Mouse (Mus musculus) heart, postnatal 0 days (tissue): Measurements from ENCODE around the gene Lin7b. TPM values are rescaled to one million over a fixed set of nuclear protein-coding genes. Genes with fewer than 3 reads are reported as not detected.

Experiments used
- ATAC-seq: fragments of 200-750 bp; cut with Nextera tagmentation; 2 replicates; pipeline ENCODE4 v1.8.0; 2017; ENCODE audit warnings: low read depth, moderate number of reproducible peaks, moderate library complexity; ENCODE audit not compliant: insufficient read depth
- DNase-seq: peaks from one replicate; pipeline ENCODE4 v3.0.0-alpha.2; 2016; ENCODE audit warnings: low spot score
- H3K27ac ChIP-seq: fragments of 300-500 bp; sonication (generic); 2 replicates; pipeline ENCODE4 v1.5.1; 2014; ENCODE audit warnings: low read depth, mild to moderate bottlenecking
- H3K27me3 ChIP-seq: fragments of 300-500 bp; sonication (generic); 2 replicates; pipeline ENCODE4 v1.6.1; 2014; ENCODE audit warnings: low read length, mixed read lengths; ENCODE audit not compliant: control insufficient read depth, insufficient read depth
- H3K36me3 ChIP-seq: fragments of 300-500 bp; sonication (generic); replicated peaks from 2 replicates; pipeline ENCODE4 v1.6.1; 2014; ENCODE audit warnings: low read length, mixed read lengths; ENCODE audit not compliant: control insufficient read depth, insufficient read depth
- H3K4me1 ChIP-seq: fragments of 300-500 bp; sonication (generic); 2 replicates; pipeline ENCODE4 v1.6.1; 2014; ENCODE audit warnings: antibody characterized with exemption; ENCODE audit not compliant: control insufficient read depth, insufficient read depth
- H3K4me2 ChIP-seq: fragments of 300-500 bp; sonication (generic); 2 replicates; pipeline ENCODE4 v1.6.1; 2014; ENCODE audit warnings: low read depth, mild to moderate bottlenecking, low read length, moderate library complexity
- H3K4me3 ChIP-seq: fragments of 300-500 bp; sonication (generic); 2 replicates; pipeline ENCODE4 v1.5.1; 2014; ENCODE audit warnings: low read depth, low read length
- H3K9ac ChIP-seq: fragments of 300-500 bp; sonication (generic); replicated peaks from 2 replicates; pipeline ENCODE4 v1.6.1; 2014; ENCODE audit warnings: low read depth, low read length, mixed read lengths
- H3K9me3 ChIP-seq: fragments of 300-500 bp; sonication (generic); replicated peaks from 2 replicates; pipeline ENCODE4 v1.6.1; 2016; ENCODE audit warnings: low read length; ENCODE audit not compliant: control insufficient read depth
- CTCF ChIP-seq: IDR thresholded peaks from 2 replicates; pipeline ENCODE4 v1.5.1; 2016; ENCODE audit warnings: antibody characterized with exemption, control low read depth, low read depth
- EP300 ChIP-seq: IDR thresholded peaks from 2 replicates; pipeline ENCODE4 v1.6.1; 2016; ENCODE audit warnings: antibody characterized with exemption, low read depth
- WGBS: fragments of 180-500 bp; shearing (Covaris S2); extraction: QIAGEN DNeasy Blood & Tissue Kit; methylation state at CpG from one replicate; pipeline ENCODE4 v1.1.7; 2014; 5-methylcytosine and 5-hydroxymethylcytosine counted together
- polyA plus RNA-seq: library from polyadenylated mRNA; unstranded; fragments of >200 nt; fragmentation: Nextera tagmentation; extraction: Ambion mirVana; gene quantifications from 2 replicates; pipeline ENCODE4 v1.2.1, GENCODE M21; 2015
- total RNA-seq: library from RNA; depleted of rRNA; stranded (reverse); fragments of >200 nt; gene quantifications from 2 replicates; pipeline ENCODE4 v1.2.3, GENCODE M21; 2014; ENCODE audit warnings: low replicate concordance

Lin7b gene
- total and polyA plus RNA-seq, 2 experiments from 2014 or later, result 0.46 to 2.3 TPM

GRCm38 (mm10) chr7:45355318-45356020, 14.9 kb downstream of the Lin7b start:
- ATAC-seq (no peak), DNase-seq (no peak)
- H3K4me2 ChIP-seq, result no peak overlapping the region
- WGBS, result 65% methylated on average over 15 of the region's 15 CpGs
- H3K27me3 ChIP-seq, result peaks cover 8% of the 10 kb centered on the region
- no peak overlapping the region for H3K27ac ChIP-seq
- no peaks in the 10 kb centered on the region for H3K4me1 ChIP-seq
- TF ChIP-seq CTCF (no peak), EP300 (no peak)
- H3K36me3 ChIP-seq, result no peaks in the 10 kb centered on the region
- H3K4me3 ChIP-seq, result no peak overlapping the region
- H3K9me3 ChIP-seq, result no peaks in the 10 kb centered on the region
- no peak overlapping the region for H3K9ac ChIP-seq

GRCm38 (mm10) chr7:45353041-45353440, 17.3 kb downstream of the Lin7b start:
- DNase-seq (no peak), ATAC-seq (no peak)
- TF ChIP-seq CTCF (no peak), EP300 (no peak)
- no peaks in the 10 kb centered on the region for H3K4me1 ChIP-seq
- no peak overlapping the region for H3K9ac ChIP-seq
- H3K4me3 ChIP-seq, result no peak overlapping the region
- H3K9me3 ChIP-seq, result no peaks in the 10 kb centered on the region
- H3K27ac ChIP-seq, result no peak overlapping the region
- WGBS, result 13% methylated on average over 5 of the region's 5 CpGs
- no peak overlapping the region for H3K4me2 ChIP-seq
- no peaks in the 10 kb centered on the region for H3K27me3 ChIP-seq
- H3K36me3 ChIP-seq, result no peaks in the 10 kb centered on the region

GRCm38 (mm10) chr7:45346905-45347304, 23.5 kb downstream of the Lin7b start:
- ATAC-seq (no peak), DNase-seq (no peak)
- Histone ChIP-seq H3K4me3 (no peak overlapping the region), H3K27me3 (no peaks in the 10 kb centered on the region), H3K4me2 (no peak overlapping the region), H3K27ac (no peak overlapping the region), H3K4me1 (no peaks in the 10 kb centered on the region), H3K9me3 (no peaks in the 10 kb centered on the region), H3K36me3 (no peaks in the 10 kb centered on the region), H3K9ac (no peak overlapping the region)
- 58% methylated on average over 13 of the region's 13 CpGs for WGBS
- no peak for TF ChIP-seq CTCF
- no peak for TF ChIP-seq EP300

GRCm38 (mm10) chr7:45343543-45343942, 26.8 kb downstream of the Lin7b start:
- H3K27ac ChIP-seq, result no peak overlapping the region
- H3K4me2 ChIP-seq, result no peak overlapping the region
- DNase-seq (no peak), ATAC-seq (no peak)
- no peaks in the 10 kb centered on the region; the same call in 1 of the 2 replicates for H3K27me3 ChIP-seq
- H3K9me3 ChIP-seq, result no peaks in the 10 kb centered on the region
- no peak for TF ChIP-seq EP300
- peak; percentile 26; the same call in 1 of the 2 replicates for TF ChIP-seq CTCF
- no peak overlapping the region for H3K4me3 ChIP-seq
- H3K36me3 ChIP-seq, result no peaks in the 10 kb centered on the region
- peaks cover 26% of the 10 kb centered on the region for H3K4me1 ChIP-seq
- no peak overlapping the region for H3K9ac ChIP-seq
- 20% methylated on average over 13 of the region's 13 CpGs for WGBS

GRCm38 (mm10) chr7:45342081-45342480, 28.3 kb downstream of the Lin7b start:
- ATAC-seq (no peak), DNase-seq (no peak)
- no peaks in the 10 kb centered on the region for H3K36me3 ChIP-seq
- TF ChIP-seq CTCF (no peak), EP300 (no peak)
- H3K27me3 ChIP-seq, result no peaks in the 10 kb centered on the region; the same call in 1 of the 2 replicates
- H3K4me3 ChIP-seq, result no peak overlapping the region
- H3K27ac ChIP-seq, result no peak overlapping the region
- 89% methylated on average over 11 of the region's 11 CpGs for WGBS
- H3K4me2 ChIP-seq, result no peak overlapping the region
- H3K9me3 ChIP-seq, result no peaks in the 10 kb centered on the region
- H3K9ac ChIP-seq, result no peak overlapping the region
- H3K4me1 ChIP-seq, result peaks cover 41% of the 10 kb centered on the region

- no peak for TF ChIP-seq EP300
- peak; percentile 89 for TF ChIP-seq CTCF
- Histone ChIP-seq H3K9me3 (no peaks in the 10 kb centered on the region), H3K27me3 (no peaks in the 10 kb centered on the region; the same call in 1 of the 2 replicates), H3K36me3 (no peaks in the 10 kb centered on the region), H3K27ac (no peak overlapping the region), H3K4me3 (no peak overlapping the region), H3K4me1 (peaks cover 42% of the 10 kb centered on the region), H3K9ac (no peak overlapping the region), H3K4me2 (peak overlapping the region; percentile 94)
- ATAC-seq (peak; percentile 69), DNase-seq (peak; percentile 92)
- WGBS, result 4% methylated on average over 8 of the region's 8 CpGs
These were observed 29.1 kb downstream of the Lin7b start for GRCm38 (mm10) chr7:45341303-45341702.
